Mouse (Mus musculus) neutrophil, adult 5-6 weeks (primary cell): ENCODE data around the gene C1qb. TPM values are rescaled to one million over a fixed set of nuclear protein-coding genes. Genes with fewer than 3 reads are reported as not detected.

Experiments used
- total RNA-seq: library from RNA; stranded (forward); fragments of 200-1000 nt; gene quantifications from 2 replicates; pipeline ENCODE4 v1.2.3, GENCODE M21; 2017

The C1qb gene
- total RNA-seq, 1 experiment from 2014 or later: not detected

Other genes with a start within 250 kb of the C1qb start
- gene Ephb2, start 50.2 kb downstream of the C1qb start, total RNA-seq: not detected in 2 replicates
- gene C1qc, start 6.9 kb upstream of the C1qb start, total RNA-seq: not detected in 2 replicates
- gene C1qa, start 12.6 kb upstream of the C1qb start, total RNA-seq: not detected in 2 replicates
- gene Epha8, start 70.6 kb upstream of the C1qb start, total RNA-seq: not detected in 2 replicates
- gene Zbtb40, start 162.6 kb upstream of the C1qb start, total RNA-seq: 12.5 and 15.6 TPM in 2 replicates